Mouse (Mus musculus) kidney, adult 2 months (tissue): ENCODE results near the gene Grip1. TPM values are rescaled to one million over a fixed set of nuclear protein-coding genes. Genes with fewer than 3 reads are reported as not detected.
A peak's percentile ranks its signal among the peaks of the same experiment; 100 is the strongest.

Source experiments
- DNase-seq: peaks from one replicate; pipeline ENCODE4 v3.0.0; 2021
- H3K27ac ChIP-seq: fragments of 200-500 bp; 2 replicates; pipeline ENCODE4 v1.5.1; 2012; ENCODE audit warnings: low read depth, low read length, control low read depth, inconsistent platforms; ENCODE audit not compliant: insufficient read depth
- H3K27me3 ChIP-seq: fragments of 200-500 bp; replicated peaks from 2 replicates; pipeline ENCODE4 v1.6.1; 2012; ENCODE audit warnings: mild to moderate bottlenecking, moderate library complexity, low read length, inconsistent platforms; ENCODE audit not compliant: control insufficient read depth, insufficient read depth
- H3K36me3 ChIP-seq: fragments of 200-500 bp; 2 replicates; pipeline ENCODE4 v1.6.1; 2012; ENCODE audit warnings: mild to moderate bottlenecking, moderate library complexity, low read length, inconsistent platforms; ENCODE audit not compliant: control insufficient read depth, insufficient read depth
- H3K4me1 ChIP-seq: fragments of 200-500 bp; 2 replicates; pipeline ENCODE4 v1.6.1; 2011; ENCODE audit warnings: low read length; ENCODE audit not compliant: control insufficient read depth, insufficient read depth
- H3K4me3 ChIP-seq: fragments of 200-500 bp; 2 replicates; pipeline ENCODE4 v1.5.1; 2011; ENCODE audit warnings: mild to moderate bottlenecking, low read depth, low read length, control low read depth; ENCODE audit not compliant: insufficient read depth
- CTCF ChIP-seq: fragments of 200-500 bp; conservative IDR thresholded peaks from 2 replicates; pipeline ENCODE4 v1.5.1; 2011; ENCODE audit warnings: low read depth, mild to moderate bottlenecking, control low read depth, low read length, moderate library complexity, mixed read lengths; ENCODE audit not compliant: insufficient read depth, insufficient read length
- POLR2A ChIP-seq: fragments of 200-500 bp; IDR thresholded peaks from one replicate; pipeline ENCODE4 v1.6.1; 2011; ENCODE audit warnings: low read depth, low read length, control low read depth
- WGBS: fragments of 180-500 bp; shearing (Covaris S2); methylation state at CpG from one replicate; pipeline ENCODE4 v1.1.7; 2018; 5-methylcytosine and 5-hydroxymethylcytosine counted together
- polyA plus RNA-seq: library from polyadenylated mRNA; depleted of rRNA; stranded (reverse); fragments of >200 nt; gene quantifications from 2 replicates; pipeline ENCODE4 v1.2.3, GENCODE M21; 2012

The Grip1 gene
- polyA plus RNA-seq, 1 experiment, result 2.7 TPM

GRCm38 (mm10) chr10:119818381-119818780 lies 364.8 kb downstream of the Grip1 start:
- Histone ChIP-seq H3K4me3 (no peak overlapping the region), H3K27ac (no peak overlapping the region), H3K27me3 (no peaks in the 10 kb centered on the region), H3K36me3 (no peaks in the 10 kb centered on the region), H3K4me1 (peaks cover 11% of the 10 kb centered on the region; the same call in 1 of the 2 replicates)
- DNase-seq, result no peak
- TF ChIP-seq POLR2A (no peak), CTCF (no peak)
- WGBS, result 61% methylated on average over 5 of the region's 5 CpGs

GRCm38 (mm10) chr10:119819102-119819681 lies 365.6 kb downstream of the Grip1 start:
- TF ChIP-seq POLR2A, result no peak
- no peak for TF ChIP-seq CTCF
- peak; percentile 13 for DNase-seq
- H3K27ac ChIP-seq, result no peak overlapping the region
- whole genome bisulfite sequencing, result 35% methylated on average over 17 of the region's 17 CpGs
- peak overlapping the region; percentile 36 for H3K4me3 ChIP-seq
- peaks cover 11% of the 10 kb centered on the region; the same call in 1 of the 2 replicates for H3K4me1 ChIP-seq
- H3K36me3 ChIP-seq, result no peaks in the 10 kb centered on the region
- H3K27me3 ChIP-seq, result no peaks in the 10 kb centered on the region

GRCm38 (mm10) chr10:119819740-119820139 lies 366.1 kb downstream of the Grip1 start:
- DNase-seq, result no peak
- no peaks in the 10 kb centered on the region for H3K36me3 ChIP-seq
- no peak overlapping the region for H3K27ac ChIP-seq
- no peak for TF ChIP-seq CTCF
- TF ChIP-seq POLR2A, result no peak
- H3K27me3 ChIP-seq, result no peaks in the 10 kb centered on the region
- peaks cover 11% of the 10 kb centered on the region; the same call in 1 of the 2 replicates for H3K4me1 ChIP-seq
- peak overlapping the region; percentile 36 for H3K4me3 ChIP-seq
- 39% methylated on average over 5 of the region's 5 CpGs for WGBS

- 64% methylated on average over 4 of the region's 4 CpGs for WGBS
- H3K36me3 ChIP-seq, result no peaks in the 10 kb centered on the region
- no peak for DNase-seq
Observed at GRCm38 (mm10) chr10:119820428-119820827, 366.8 kb downstream of the Grip1 start.

GRCm38 (mm10) chr10:119823691-119824090 lies 370.1 kb downstream of the Grip1 start:
- Histone ChIP-seq H3K4me1 (peaks cover 5% of the 10 kb centered on the region; the same call in 1 of the 2 replicates), H3K4me3 (no peak overlapping the region), H3K27me3 (no peaks in the 10 kb centered on the region), H3K36me3 (no peaks in the 10 kb centered on the region), H3K27ac (no peak overlapping the region)
- WGBS, result 32% methylated on average over 7 of the region's 7 CpGs
- DNase-seq, result peak; percentile 7
- TF ChIP-seq POLR2A, result no peak
- no peak for TF ChIP-seq CTCF

More at GRCm38 (mm10) chr10:119820428-119820827, 366.8 kb downstream of the Grip1 start:
- no peak overlapping the region for H3K27ac ChIP-seq
- H3K4me3 ChIP-seq, result no peak overlapping the region
- peaks cover 11% of the 10 kb centered on the region; the same call in 1 of the 2 replicates for H3K4me1 ChIP-seq
- no peaks in the 10 kb centered on the region for H3K27me3 ChIP-seq
- TF ChIP-seq POLR2A, result no peak
- no peak for TF ChIP-seq CTCF

- TF ChIP-seq POLR2A (no peak), CTCF (no peak)
- Histone ChIP-seq H3K27ac (no peak overlapping the region), H3K27me3 (no peaks in the 10 kb centered on the region), H3K4me1 (no peaks in the 10 kb centered on the region; the same call in 1 of the 2 replicates), H3K4me3 (no peak overlapping the region), H3K36me3 (no peaks in the 10 kb centered on the region)
- no peak for DNase-seq
- WGBS, result 55% methylated on average over 11 of the region's 11 CpGs
Observed at GRCm38 (mm10) chr10:119824521-119824920, 370.9 kb downstream of the Grip1 start.

- Histone ChIP-seq H3K4me1 (no peaks in the 10 kb centered on the region; the same call in 1 of the 2 replicates), H3K36me3 (no peaks in the 10 kb centered on the region), H3K4me3 (no peak overlapping the region), H3K27me3 (no peaks in the 10 kb centered on the region), H3K27ac (no peak overlapping the region)
- 61% methylated on average over 6 of the region's 6 CpGs for WGBS
- DNase-seq, result peak; percentile 87
- TF ChIP-seq CTCF (no peak), POLR2A (no peak)
Observed at GRCm38 (mm10) chr10:119830388-119830956, 376.8 kb downstream of the Grip1 start.
